Mouse (Mus musculus) CH12.LX (cell line): ENCODE data around the gene Dpp10.

Source experiments
- CTCF ChIP-seq, 2 experiments: IDR thresholded peaks in 1 of 2; conservative IDR thresholded peaks in 1 of 2; 2 replicates each; pipeline ENCODE4 v1.5.1; 2011 to 2012; ENCODE audit warnings: low read depth in 2 of 2, low read length in 2 of 2, improper control_type of control experiment in 1 of 2, inconsistent platforms in 1 of 2, mild to moderate bottlenecking in 1 of 2, moderate library complexity in 1 of 2
- E2F4 ChIP-seq: IDR thresholded peaks from 2 replicates; pipeline ENCODE4 v1.6.1; 2011; ENCODE audit warnings: low read depth, low read length, improper control_type of control experiment; ENCODE audit not compliant: insufficient replicate concordance
- MXI1 ChIP-seq: IDR thresholded peaks from 2 replicates; pipeline ENCODE4 v1.6.1; 2011; ENCODE audit warnings: mild to moderate bottlenecking, low read depth, low read length, improper control_type of control experiment
- NELFE ChIP-seq: IDR thresholded peaks from 2 replicates; pipeline ENCODE4 v1.6.1; 2011; ENCODE audit warnings: low read depth, low read length, improper control_type of control experiment
- NRF1 ChIP-seq: IDR thresholded peaks from 2 replicates; pipeline ENCODE4 v1.6.1; 2014; ENCODE audit warnings: low read depth, mild to moderate bottlenecking, inconsistent platforms, low read length, improper control_type of control experiment, moderate library complexity
- TCF12 ChIP-seq: IDR thresholded peaks from 2 replicates; pipeline ENCODE4 v1.6.1; 2014; ENCODE audit warnings: low read depth, mild to moderate bottlenecking, inconsistent platforms, low read length, improper control_type of control experiment
- USF1 ChIP-seq: IDR thresholded peaks from 2 replicates; pipeline ENCODE4 v1.6.1; 2014; ENCODE audit warnings: low read depth, mild to moderate bottlenecking, inconsistent platforms, low read length, improper control_type of control experiment

- TF ChIP-seq CTCF (conservative IDR thresholded peaks at IDR 0.05 in 1 of 2, IDR thresholded peaks at IDR 0.05 in 1 of 2; ENCODE audit: low read depth in 2 of 2, low read length in 2 of 2) (no peak), TCF12 (no peak), USF1 (no peak), NELFE (no peak), NRF1 (no peak), E2F4 (no peak), MXI1 (no peak)
Observed at GRCm38 (mm10) chr1:123902628-123903027, 142.7 kb downstream of the Dpp10 start.
